Mouse (Mus musculus): ENCODE results near the gene Adamts6. TPM values are rescaled to one million over a fixed set of nuclear protein-coding genes. Genes with fewer than 3 reads are reported as not detected.

Adamts6 gene
- polyA plus RNA-seq, 1 experiment, result 5.5 TPM

DNA sequence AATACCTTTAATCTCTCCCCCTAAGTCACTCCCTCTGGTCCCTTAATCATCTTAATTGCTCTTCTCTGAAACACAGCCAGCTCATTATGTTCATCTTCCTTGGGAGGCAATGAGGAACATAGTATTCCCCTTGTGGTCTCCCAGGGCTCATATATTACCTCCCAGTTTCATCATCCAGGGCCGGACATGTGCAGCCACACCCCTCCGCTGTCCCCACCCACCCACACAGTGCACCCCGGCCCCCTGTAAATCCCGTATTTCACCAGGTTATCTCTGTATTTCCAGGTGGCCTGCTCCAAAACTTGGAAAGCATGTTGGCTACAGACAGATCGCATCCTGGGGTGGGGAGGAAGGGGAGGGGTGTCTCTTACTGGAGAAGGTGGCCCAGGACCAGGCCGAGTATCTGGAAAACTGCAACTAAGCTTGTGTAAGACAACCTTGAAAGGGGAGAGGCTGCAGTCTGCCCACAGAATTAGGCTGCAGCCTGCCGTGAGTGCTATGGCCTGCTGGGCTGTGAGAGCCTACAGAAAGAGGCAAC, 253.3 kb downstream of the Adamts6 start:
- TF ChIP-seq CTCF (IDR thresholded peaks at IDR 0.05; ENCODE audit: borderline replicate concordance, extremely low read depth, insufficient read depth, insufficient read length) (no peak), POLR2A (IDR thresholded peaks at IDR 0.05; ENCODE audit: borderline replicate concordance, extremely low read depth, insufficient read depth, insufficient read length, poor library complexity, severe bottlenecking) (no peak)
- DNase-seq (ENCODE audit: low read depth), result peak; percentile 42

DNA sequence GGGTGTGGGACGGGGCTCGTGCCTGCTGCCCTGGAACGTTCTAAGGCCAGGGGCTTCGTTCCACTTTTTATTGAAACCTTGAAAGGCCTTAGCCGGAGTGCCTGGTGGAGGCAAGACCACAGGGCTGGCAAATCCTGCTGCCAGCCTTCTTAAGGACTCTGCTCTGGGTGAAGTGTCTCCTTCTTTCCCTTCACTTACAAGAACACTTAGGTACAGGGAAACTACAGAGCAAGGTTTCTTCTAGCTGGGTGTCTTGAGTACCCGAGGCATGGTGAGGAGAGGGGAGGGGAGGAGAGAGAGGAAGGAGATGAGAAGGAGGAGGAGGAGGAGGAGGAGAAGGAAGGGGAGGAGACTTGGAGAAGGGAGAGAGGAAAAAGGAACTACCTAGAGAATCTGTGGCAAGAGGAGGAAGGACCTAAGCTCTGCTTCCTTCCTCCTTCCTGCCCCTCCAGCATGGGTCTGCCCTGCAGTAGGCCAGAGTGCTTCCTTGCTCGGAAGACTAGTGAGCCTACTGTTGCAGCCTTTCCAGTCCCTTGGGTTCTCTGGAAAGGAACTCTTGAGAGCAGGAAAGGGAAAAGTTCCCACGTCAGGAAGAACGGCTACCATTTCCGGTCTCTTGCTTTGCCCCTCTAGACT, 254.6 kb downstream of the Adamts6 start:
- TF ChIP-seq CTCF (IDR thresholded peaks at IDR 0.05; ENCODE audit: borderline replicate concordance, extremely low read depth, insufficient read depth, insufficient read length), result no peak
- no peak for TF ChIP-seq POLR2A (IDR thresholded peaks at IDR 0.05; ENCODE audit: borderline replicate concordance, extremely low read depth, insufficient read depth, insufficient read length, poor library complexity, severe bottlenecking)
- no peak for DNase-seq (ENCODE audit: low read depth)

DNA sequence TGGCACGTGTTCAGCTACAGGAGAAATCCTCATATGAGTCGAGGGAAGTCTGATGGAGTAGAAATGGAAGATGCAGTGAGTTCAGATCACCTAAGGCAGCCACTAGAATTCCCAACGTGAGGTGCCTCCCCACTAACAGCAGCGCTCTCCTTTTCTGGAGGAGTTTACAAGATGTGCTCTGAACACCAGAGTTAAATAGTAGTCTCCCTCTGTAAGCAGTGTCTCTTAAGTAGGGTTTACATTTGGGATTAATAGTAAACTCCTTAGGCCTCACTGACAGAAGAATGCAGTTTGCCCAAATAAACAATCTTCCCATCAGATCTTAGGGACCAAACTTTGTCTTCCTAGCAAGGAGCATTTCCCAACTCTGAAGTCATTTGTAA, 255.1 kb downstream of the Adamts6 start:
- TF ChIP-seq CTCF (IDR thresholded peaks at IDR 0.05; ENCODE audit: borderline replicate concordance, extremely low read depth, insufficient read depth, insufficient read length), result no peak
- TF ChIP-seq POLR2A (IDR thresholded peaks at IDR 0.05; ENCODE audit: borderline replicate concordance, extremely low read depth, insufficient read depth, insufficient read length, poor library complexity, severe bottlenecking), result no peak
- no peak for DNase-seq (ENCODE audit: low read depth)

Other genes starting within 250 kb of the Adamts6 start
- gene Nln, start 178.2 kb upstream of the Adamts6 start, polyA plus RNA-seq (2012; rRNA removed), result 24.3 and 35.3 TPM in 2 replicates
- gene Sgtb, start 178.1 kb upstream of the Adamts6 start, polyA plus RNA-seq (2012; rRNA removed), result 19.3 and 23.7 TPM in 2 replicates
- gene Trappc13, start 109.4 kb upstream of the Adamts6 start, polyA plus RNA-seq (2012; rRNA removed), result 21.8 and 26.3 TPM in 2 replicates
- 23.5 and 24.4 TPM in 2 replicates for gene Trim23, start 109.0 kb upstream of the Adamts6 start, polyA plus RNA-seq (2012; rRNA removed)
- gene Cenpk, start 59.2 kb upstream of the Adamts6 start, polyA plus RNA-seq (2012; rRNA removed), result 4.9 and 11.1 TPM in 2 replicates
- 6.6 and 9.0 TPM in 2 replicates for gene Ppwd1, start 59.0 kb upstream of the Adamts6 start, polyA plus RNA-seq (2012; rRNA removed)

Data from brain, embryonic 14.5 days (tissue).